Mouse (Mus musculus): ENCODE data around the gene Chchd1.

DNA sequence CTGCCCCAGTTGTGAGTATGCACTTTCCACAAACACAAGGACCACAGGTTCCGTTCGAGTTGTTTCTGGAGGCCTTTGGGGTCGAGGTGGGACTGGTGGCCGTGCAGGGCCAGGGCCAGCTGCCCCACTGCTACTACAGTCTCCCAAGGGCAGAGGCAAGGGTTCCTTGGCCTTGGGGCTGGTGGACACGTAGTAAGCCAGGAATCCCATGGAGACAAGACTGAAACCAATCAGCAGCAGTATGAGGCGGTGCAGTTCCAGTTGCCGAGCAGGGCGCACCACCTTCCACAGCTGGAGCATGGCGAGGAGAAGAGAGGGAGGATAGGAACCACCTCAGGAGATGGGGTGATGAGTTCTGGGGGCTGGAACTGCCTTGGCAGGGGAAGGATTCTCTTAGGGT lies 27.1 kb downstream of the Chchd1 start:
- TF ChIP-seq CTCF (IDR thresholded peaks at IDR 0.05; ENCODE audit: low read depth) (no peak), EP300 (IDR thresholded peaks at IDR 0.05; ENCODE audit: low read depth) (no peak)

Data from liver, postnatal 0 days (tissue).